Mouse (Mus musculus) olfactory bulb, adult 2 months (tissue): ENCODE measurements at regions not wholly inside any gene's neighbourhood (a gene's known extent, or its start where the extent isn't known, plus 50 kb on each side); places are given as distances from the start of the nearest gene placed in this dataset.

Source experiments
- CTCF ChIP-seq: fragments of 200-500 bp; IDR thresholded peaks from 2 replicates; pipeline ENCODE4 v1.5.1; 2012; ENCODE audit warnings: low read depth, mild to moderate bottlenecking, low read length, moderate library complexity; ENCODE audit not compliant: insufficient read depth
- POLR2A ChIP-seq: fragments of 200-500 bp; IDR thresholded peaks from 2 replicates; pipeline ENCODE4 v1.6.1; 2012; ENCODE audit warnings: mild to moderate bottlenecking, low read depth, low read length, moderate library complexity; ENCODE audit not compliant: insufficient read depth

DNA sequence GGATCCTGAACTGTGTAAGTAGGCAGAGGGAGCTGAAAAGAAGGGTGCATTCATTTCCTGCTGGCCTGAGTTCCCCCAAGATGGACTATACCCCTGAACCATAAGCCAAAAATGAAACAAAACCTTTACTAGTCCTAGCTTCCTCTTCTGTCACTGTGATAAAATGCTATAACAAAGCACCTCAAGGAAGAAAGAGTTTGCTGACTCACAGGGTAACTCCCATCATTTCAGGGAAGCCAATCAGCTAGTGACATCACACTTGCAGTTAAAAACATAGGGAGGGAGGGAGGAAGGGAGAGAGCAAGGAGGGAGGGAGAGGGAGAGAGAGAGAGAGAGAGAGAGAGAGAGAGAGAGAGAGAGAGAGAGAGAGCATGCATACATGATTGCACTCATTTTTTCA lies 484.5 kb upstream of the Kcnab2 start:
- TF ChIP-seq POLR2A (no peak), CTCF (no peak)
